Mouse (Mus musculus): ENCODE measurements around the gene Selenop. TPM values are rescaled to one million over a fixed set of nuclear protein-coding genes. Genes with fewer than 3 reads are reported as not detected.

Selenop gene
- total RNA-seq, 2 experiments from 2014 or later: 230 to 263 TPM

GRCm38 (mm10) chr15:3269996-3270645, 1.8 kb downstream of the Selenop start:
- no peak for DNase-seq (ENCODE audit: low spot score in 2 of 2)

DNA sequence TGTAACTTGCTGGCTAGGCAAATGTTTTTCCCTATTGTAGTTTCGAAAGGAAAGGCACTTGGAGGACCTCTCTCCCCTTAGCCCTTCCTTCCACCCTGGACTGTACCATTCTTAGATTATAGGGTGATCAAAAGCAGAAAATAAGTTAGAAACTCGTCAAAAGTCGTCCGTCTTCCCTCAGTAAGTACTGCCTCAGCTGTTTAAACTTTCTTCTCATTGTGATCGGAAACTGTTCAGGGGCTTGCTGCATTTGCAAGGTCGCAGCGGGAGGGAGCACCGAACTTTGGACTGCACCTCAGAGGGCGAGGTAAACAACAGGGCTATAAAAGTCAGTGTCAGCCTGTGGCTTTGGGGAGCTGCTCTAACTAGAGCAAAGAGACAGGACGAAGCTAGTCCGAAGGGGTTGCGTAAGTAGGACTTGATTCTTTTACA, 2.3 kb downstream of the Selenop start:
- peak; percentile 42 to 59 for DNase-seq (ENCODE audit: low spot score in 2 of 2)

DNA sequence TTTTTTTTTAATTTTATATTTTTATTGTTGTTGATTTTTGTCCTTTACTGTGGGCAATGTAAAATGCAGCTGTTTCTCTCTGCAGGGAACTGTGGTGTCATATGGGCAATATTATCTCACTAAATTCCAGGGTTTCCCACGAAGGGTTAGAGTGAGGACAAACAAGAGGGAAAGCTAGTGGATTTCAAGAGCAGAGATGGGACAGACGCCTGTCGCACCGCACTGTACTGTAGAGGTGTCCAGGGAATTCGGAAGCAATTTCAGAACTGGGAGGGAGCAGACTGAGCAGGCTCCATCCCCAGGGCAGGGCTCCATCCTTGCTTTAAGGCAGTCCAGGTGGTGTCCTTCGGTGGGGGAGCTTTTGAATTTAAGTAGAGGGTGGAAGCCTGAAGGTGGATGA, 2.9 kb downstream of the Selenop start:
- no peak for DNase-seq (ENCODE audit: low spot score in 2 of 2)

GRCm38 (mm10) chr15:3273191-3273590, 4.8 kb downstream of the Selenop start:
- no peak for DNase-seq (ENCODE audit: low spot score in 2 of 2)

DNA sequence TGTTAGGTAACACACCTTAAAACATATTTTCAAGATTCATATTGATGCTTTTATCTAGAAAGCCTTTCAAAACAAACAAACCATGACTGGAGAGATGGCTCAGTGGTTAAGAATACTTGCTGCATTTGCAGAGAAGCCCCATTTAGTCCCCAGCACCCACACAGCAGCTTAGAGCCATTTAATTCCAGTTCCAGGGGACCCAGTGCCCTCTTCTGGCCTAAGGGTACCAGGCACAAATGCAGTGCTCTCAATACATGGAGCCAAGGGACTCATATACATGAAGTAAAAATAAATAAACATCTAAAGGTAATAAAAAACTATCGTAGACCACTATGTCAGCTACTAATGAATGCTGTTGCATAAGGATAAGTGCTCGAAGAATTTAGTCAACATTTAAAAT, 9.0 kb downstream of the Selenop start:
- no peak for DNase-seq (ENCODE audit: low spot score in 2 of 2)

DNA sequence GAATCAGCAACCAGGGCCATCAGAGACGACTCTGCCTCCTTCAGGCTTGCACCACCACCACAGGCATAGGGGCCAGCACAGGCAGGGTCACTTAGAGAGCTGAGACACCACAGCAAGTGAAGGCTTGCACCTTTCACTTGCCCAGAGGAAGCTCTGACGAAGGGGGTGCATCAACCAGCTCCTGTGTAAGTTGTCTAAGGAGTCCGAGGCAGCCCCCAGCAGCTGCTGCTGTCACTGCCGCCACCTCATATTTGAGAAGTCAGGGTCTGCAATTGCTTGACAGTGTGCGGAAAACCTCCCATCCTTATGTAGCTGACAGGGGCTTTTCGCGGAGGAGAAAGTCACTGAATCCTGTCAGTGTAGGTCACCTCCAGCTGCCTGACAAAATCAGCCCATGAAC, 10.9 kb downstream of the Selenop start:
- DNase-seq (ENCODE audit: low spot score in 2 of 2): no peak

- no peak for DNase-seq (ENCODE audit: low spot score in 2 of 2)
Measured at GRCm38 (mm10) chr15:3281216-3281615, 12.9 kb downstream of the Selenop start.

DNA sequence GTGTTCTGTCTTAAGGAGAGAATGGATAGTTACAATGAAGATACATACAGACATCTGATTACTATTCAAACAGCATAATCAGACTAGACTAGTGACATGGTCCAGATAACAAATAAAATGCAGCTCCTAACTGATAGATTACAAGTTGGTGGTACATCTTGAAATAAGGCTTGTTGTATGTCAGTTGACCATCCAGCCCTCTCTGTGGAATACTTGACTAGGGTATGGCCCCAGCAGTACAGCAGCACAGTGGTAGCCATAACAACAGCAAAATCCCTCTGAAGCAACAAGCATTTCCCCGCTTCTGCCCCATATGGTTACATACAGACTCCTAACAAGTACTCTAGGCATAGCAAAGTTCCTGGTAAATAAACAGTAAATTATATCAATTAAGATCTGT, 13.4 kb downstream of the Selenop start:
- DNase-seq (ENCODE audit: low spot score in 2 of 2): no peak

DNA sequence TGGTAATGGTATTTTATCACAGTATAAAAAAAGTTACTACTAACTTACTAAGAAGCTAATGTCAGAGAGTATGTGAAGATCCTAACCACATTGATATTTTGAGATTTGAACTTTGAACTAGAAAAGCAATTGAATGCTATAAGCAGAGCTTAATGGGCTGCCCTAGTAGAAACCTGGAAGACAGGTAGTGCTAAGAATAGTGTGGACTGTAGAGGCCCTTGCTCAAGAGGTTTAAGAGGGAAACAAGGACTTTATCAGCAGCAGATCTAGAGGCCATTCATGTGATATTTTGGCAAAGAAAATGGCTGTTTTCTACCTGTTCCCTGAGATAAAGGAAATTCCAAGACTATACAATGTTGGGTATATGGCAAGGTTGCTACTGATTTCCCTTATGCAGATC, 17.7 kb downstream of the Selenop start:
- no peak for DNase-seq (ENCODE audit: low spot score in 2 of 2)

DNA sequence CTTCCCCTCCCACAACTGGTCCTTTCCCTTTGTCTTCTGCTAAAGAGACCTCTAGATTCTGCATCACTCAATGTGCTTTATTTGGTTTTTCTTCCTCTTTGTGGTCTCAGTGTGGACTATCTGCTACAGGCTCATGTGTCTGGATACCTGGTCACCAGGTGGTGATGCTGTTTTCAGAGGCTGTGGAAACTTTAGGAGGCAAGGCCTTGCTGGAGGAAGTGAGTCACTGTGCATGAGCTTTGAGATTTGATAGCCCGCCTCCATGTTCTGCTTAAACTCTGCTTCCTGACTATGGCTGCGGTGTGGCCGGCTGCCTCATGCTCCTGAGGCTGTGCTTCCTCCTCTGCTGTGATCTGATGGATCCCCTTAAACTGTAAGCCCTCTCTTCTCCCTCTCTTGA, 22.1 kb downstream of the Selenop start:
- no peak for DNase-seq (ENCODE audit: low spot score in 2 of 2)

DNA sequence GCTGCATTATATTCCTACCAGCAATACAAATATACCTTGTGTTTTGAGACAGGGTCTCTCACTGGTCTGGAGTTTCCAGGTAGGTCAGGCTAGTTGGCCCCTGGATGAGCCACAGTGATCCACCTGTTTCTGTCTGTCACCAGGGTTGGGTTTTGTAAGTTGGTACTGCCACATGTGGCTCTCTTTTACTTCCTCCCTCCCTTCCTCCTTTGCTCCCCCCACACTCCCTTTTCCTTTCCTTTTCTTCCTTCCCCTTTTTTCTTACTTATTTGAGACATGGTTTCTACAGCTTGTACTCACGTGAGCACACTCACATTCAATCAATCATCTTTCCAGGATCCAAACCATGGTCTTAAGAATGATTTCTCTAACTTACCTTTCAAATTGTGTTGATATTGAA, 25.1 kb downstream of the Selenop start:
- no peak for DNase-seq (ENCODE audit: low spot score in 2 of 2)

GRCm38 (mm10) chr15:3295986-3296385, 27.6 kb downstream of the Selenop start:
- no peak for DNase-seq (ENCODE audit: low spot score in 2 of 2)

- DNase-seq (ENCODE audit: low spot score in 2 of 2): no peak
Measured at GRCm38 (mm10) chr15:3297615-3298014, 29.3 kb downstream of the Selenop start.

DNA sequence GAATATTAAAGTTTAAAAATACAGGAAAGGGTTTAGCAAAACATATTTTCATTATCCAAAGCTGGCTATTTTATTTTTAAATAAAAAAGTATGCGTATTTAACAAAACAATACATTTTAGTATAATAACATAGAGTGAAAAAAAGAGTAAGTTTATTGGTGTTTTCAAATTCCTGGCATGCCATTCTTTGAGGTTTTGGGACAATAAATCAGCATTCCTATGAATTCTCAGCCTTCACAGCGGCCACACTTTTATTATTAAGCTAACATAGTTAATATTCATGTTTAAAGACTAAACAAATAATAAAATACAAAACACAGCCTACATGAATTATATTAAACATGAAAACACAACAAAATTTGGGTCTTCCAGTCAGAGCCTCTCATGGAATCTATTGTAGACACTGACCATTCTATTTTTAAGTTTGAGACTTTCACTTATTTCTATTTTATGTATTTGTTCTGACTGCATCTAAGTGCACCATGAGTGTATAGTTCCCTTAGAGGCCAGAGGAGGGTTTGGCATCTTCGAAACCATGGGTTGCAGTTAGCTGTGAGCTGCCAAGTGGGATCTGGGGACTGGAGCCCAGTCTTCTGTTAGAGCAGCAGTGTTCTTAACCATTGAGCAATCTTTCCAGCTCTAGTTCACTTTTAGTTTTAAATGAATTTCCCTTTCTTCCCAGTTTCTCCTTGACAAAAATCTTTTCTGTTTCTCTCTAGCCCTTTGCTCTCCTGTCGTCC, 32.2 kb downstream of the Selenop start:
- DNase-seq (ENCODE audit: low spot score in 2 of 2): no peak

- DNase-seq (ENCODE audit: low spot score in 2 of 2): no peak
Measured at GRCm38 (mm10) chr15:3303426-3303825, 35.1 kb downstream of the Selenop start, which contains the start of gene Ccdc152. Gene Ccdc152 (minus strand): TSS chr15:3303526.

- no peak for DNase-seq (ENCODE audit: low spot score in 2 of 2)
Measured at GRCm38 (mm10) chr15:3309856-3310255, 41.5 kb downstream of the Selenop start.

DNA sequence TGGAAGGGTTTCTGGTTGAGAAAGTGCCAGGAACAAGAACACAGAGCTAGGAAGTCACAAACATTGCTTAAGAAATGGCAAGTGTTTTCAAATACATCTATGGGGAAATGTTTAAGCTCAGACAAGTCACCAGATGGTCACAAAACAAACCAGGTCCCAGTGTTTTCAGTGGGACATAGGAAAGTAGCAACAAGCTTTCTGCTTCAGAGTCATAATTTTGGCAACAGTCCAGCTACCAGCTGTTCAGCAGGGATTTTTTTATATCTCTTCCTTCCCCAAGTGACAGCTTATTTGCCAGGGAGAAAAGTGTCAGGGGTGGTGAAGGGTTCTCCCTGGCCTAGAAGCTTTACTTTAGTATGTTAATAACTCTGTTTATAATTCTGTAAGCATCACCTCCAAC, 44.6 kb downstream of the Selenop start:
- no peak for DNase-seq (ENCODE audit: low spot score in 2 of 2)

DNA sequence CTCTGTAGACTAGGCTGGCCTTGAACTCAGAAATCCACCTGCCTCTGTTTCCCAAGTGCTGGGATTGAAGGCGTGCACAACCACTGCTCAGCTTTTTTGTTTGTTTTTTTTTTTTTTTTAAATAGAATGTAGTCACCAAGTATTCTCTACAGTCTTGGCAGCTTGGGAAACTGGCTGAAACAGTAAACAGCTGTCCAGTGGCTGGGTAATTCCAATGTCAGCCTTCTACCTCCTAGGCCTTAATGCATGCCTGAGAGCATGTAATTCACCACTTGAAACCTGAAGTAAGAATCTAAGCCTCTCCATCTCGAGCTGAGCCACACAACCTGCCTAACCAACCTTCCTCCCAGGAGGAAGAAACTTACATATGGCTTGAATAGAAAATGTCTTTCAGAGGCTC, 48.3 kb downstream of the Selenop start:
- DNase-seq (ENCODE audit: low spot score in 2 of 2): no peak

- DNase-seq (ENCODE audit: low spot score in 2 of 2): no peak
Measured at GRCm38 (mm10) chr15:3319929-3320328, 51.6 kb downstream of the Selenop start.

DNA sequence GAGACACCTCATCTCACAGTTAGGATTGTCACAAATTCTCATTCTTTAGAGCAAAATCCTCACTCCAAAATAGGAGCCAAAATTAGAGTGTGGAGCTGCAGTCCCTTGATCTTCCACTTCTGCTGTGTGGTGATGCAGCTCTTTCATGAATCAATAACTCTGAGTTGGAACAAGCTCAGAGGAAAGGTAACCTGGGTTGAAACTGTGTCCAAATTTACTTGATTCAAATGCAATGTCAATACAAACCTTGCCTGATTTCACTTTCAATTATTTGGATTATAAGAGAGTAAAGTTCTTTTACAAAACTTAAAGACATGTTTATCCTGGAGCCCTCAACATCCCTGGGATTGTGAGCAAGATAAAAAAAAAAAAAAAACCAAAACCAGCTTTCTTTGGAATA, 54.7 kb downstream of the Selenop start:
- no peak for DNase-seq (ENCODE audit: low spot score in 2 of 2)
